Mouse (Mus musculus) bone marrow macrophage, adult 2 months (primary cell): Measurements from ENCODE around the gene Bsnd.

Experiments used
- CTCF ChIP-seq: IDR thresholded peaks from 2 replicates; pipeline ENCODE4 v1.5.1; 2012; ENCODE audit warnings: low read depth, mild to moderate bottlenecking, low read length, moderate library complexity
- POLR2A ChIP-seq: IDR thresholded peaks from 2 replicates; pipeline ENCODE4 v1.6.1; 2012; ENCODE audit warnings: mild to moderate bottlenecking, low read depth, low read length, borderline replicate concordance

DNA sequence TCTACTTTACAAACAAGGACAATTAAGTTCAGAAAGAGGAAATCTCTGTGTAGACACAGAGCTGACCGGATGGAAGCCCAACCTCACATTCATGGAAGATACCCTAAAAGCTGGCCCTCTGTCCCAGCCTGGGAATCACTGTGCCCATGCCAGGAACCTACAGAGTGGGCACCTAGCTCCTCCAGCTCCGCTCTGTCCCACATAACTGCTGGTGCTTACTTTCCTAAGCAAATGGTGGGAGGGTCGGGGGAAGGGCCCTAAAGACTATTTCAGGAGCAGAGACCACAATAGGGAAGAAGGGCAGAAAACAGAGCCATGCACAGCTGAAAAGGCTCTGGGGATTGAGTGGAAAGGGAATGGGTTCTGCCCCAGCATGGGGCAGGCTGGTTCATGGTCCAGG is 11.5 kb downstream of the Bsnd start:
- TF ChIP-seq POLR2A (no peak), CTCF (no peak)
